Mouse (Mus musculus): ENCODE data around the gene H6pd. TPM values are rescaled to one million over a fixed set of nuclear protein-coding genes. Genes with fewer than 3 reads are reported as not detected.

The H6pd gene
- polyA plus RNA-seq, 1 experiment from 2014 or later = 2.5 TPM

DNA sequence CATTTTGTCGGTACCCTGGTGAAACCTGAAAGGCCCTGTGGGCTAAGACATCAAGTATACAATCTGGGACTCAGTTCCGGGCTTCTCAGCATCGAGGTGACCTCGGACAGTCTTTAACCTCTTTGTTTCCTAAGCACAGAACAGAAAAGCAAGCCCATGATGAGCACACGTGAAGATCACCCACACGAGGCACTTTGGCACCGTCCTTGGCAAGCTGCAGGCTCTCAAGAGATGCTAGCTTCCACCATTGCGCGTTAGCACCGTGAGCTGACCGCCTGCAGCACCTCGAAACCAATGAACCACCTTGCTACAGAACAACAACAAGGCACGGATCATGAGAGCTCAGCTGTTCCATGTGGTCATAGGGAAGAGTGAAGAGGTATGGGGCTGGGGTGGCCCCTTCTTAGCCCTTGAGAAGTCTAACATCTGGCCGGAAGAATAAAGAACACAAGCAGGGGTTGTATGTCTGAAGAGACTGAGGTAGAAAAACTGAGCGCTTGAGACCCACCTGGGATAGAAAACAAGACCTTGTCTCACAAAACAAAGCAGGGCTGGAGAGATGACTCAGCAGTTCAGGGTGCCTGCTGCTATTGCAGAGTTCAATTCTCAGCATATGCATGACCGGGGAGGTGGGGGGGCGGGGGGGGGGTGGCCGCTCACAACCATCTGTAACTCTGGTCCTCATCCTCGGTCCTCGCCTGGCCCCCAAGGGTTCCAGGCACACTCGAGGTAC is 2.5 kb downstream of the H6pd start:
- 86% methylated on average over 19 of the region's 21 CpGs for WGBS
- Histone ChIP-seq H3K27ac (ENCODE audit: low read depth, low read length) (no peak overlapping the region), H3K4me1 (replicated peaks; ENCODE audit: control insufficient read depth, insufficient read depth, low read length) (no peaks in the 10 kb centered on the region), H3K4me2 (ENCODE audit: low read depth, low read length, severe bottlenecking) (no peak overlapping the region), H3K36me3 (ENCODE audit: control insufficient read depth, insufficient read depth, low read length) (no peaks in the 10 kb centered on the region), H3K27me3 (ENCODE audit: control insufficient read depth, insufficient read depth, low read length) (no peaks in the 10 kb centered on the region), H3K9me3 (ENCODE audit: control insufficient read depth, low read length) (no peaks in the 10 kb centered on the region), H3K4me3 (ENCODE audit: low read depth, low read length) (no peak overlapping the region), H3K9ac (ENCODE audit: low read length) (no peak overlapping the region)
- ATAC-seq (replicated peaks; ENCODE audit: low FRiP score) (no peak), DNase-seq (ENCODE audit: low spot score) (no peak)

GRCm38 (mm10) chr4:150005231-150005630 is 3.6 kb downstream of the H6pd start:
- Histone ChIP-seq H3K36me3 (ENCODE audit: control insufficient read depth, insufficient read depth, low read length) (no peaks in the 10 kb centered on the region), H3K4me2 (ENCODE audit: low read depth, low read length, severe bottlenecking) (no peak overlapping the region), H3K4me1 (replicated peaks; ENCODE audit: control insufficient read depth, insufficient read depth, low read length) (no peaks in the 10 kb centered on the region), H3K9ac (ENCODE audit: low read length) (no peak overlapping the region), H3K27ac (ENCODE audit: low read depth, low read length) (no peak overlapping the region), H3K9me3 (ENCODE audit: control insufficient read depth, low read length) (no peaks in the 10 kb centered on the region), H3K4me3 (ENCODE audit: low read depth, low read length) (no peak overlapping the region), H3K27me3 (ENCODE audit: control insufficient read depth, insufficient read depth, low read length) (no peaks in the 10 kb centered on the region)
- WGBS = 92% methylated on average over 10 of the region's 10 CpGs
- ATAC-seq (replicated peaks; ENCODE audit: low FRiP score) = no peak
- no peak for DNase-seq (ENCODE audit: low spot score)

DNA sequence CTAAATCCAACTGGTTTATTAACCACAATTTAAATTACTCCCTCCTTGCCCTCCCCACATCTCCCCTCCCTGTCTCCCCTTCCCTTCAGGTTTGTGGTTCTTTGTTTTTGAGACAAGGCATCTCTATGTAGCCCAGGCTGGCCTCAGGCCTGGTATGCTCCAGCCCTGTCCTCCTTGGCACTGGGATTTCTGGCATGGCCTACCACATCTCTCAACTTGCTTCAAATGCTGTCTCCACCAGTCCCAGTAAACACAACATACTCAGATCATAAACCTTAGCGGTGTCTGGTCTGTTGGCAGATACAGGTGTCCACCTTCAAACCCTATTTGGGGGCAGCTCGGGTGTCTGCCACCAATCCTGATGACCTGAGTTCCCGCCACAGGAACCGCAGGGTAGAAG is 5.2 kb downstream of the H6pd start:
- 91% methylated on average over 4 of the region's 4 CpGs for WGBS
- DNase-seq (ENCODE audit: low spot score) (no peak), ATAC-seq (replicated peaks; ENCODE audit: low FRiP score) (no peak)
- H3K27ac ChIP-seq (ENCODE audit: low read depth, low read length) = no peak overlapping the region
- H3K4me3 ChIP-seq (ENCODE audit: low read depth, low read length) = no peak overlapping the region
- no peak overlapping the region for H3K9ac ChIP-seq (ENCODE audit: low read length)
- H3K36me3 ChIP-seq (ENCODE audit: control insufficient read depth, insufficient read depth, low read length) = no peaks in the 10 kb centered on the region
- H3K9me3 ChIP-seq (ENCODE audit: control insufficient read depth, low read length) = no peaks in the 10 kb centered on the region
- no peaks in the 10 kb centered on the region for H3K27me3 ChIP-seq (ENCODE audit: control insufficient read depth, insufficient read depth, low read length)
- no peak overlapping the region for H3K4me2 ChIP-seq (ENCODE audit: low read depth, low read length, severe bottlenecking)
- no peaks in the 10 kb centered on the region for H3K4me1 ChIP-seq (replicated peaks; ENCODE audit: control insufficient read depth, insufficient read depth, low read length)

GRCm38 (mm10) chr4:150003021-150003580 is 5.7 kb downstream of the H6pd start:
- H3K4me3 ChIP-seq (ENCODE audit: low read depth, low read length) = no peak overlapping the region
- ATAC-seq (replicated peaks; ENCODE audit: low FRiP score) (no peak), DNase-seq (ENCODE audit: low spot score) (no peak)
- H3K27me3 ChIP-seq (ENCODE audit: control insufficient read depth, insufficient read depth, low read length) = no peaks in the 10 kb centered on the region
- H3K9ac ChIP-seq (ENCODE audit: low read length) = no peak overlapping the region
- WGBS = 82% methylated on average over 7 of the region's 7 CpGs
- H3K4me1 ChIP-seq (replicated peaks; ENCODE audit: control insufficient read depth, insufficient read depth, low read length) = no peaks in the 10 kb centered on the region
- H3K36me3 ChIP-seq (ENCODE audit: control insufficient read depth, insufficient read depth, low read length) = no peaks in the 10 kb centered on the region
- H3K27ac ChIP-seq (ENCODE audit: low read depth, low read length) = no peak overlapping the region
- H3K9me3 ChIP-seq (ENCODE audit: control insufficient read depth, low read length) = no peaks in the 10 kb centered on the region
- H3K4me2 ChIP-seq (ENCODE audit: low read depth, low read length, severe bottlenecking) = no peak overlapping the region

GRCm38 (mm10) chr4:150002021-150002528 is 6.7 kb downstream of the H6pd start:
- no peak for ATAC-seq (replicated peaks; ENCODE audit: low FRiP score)
- WGBS = 78% methylated on average over 12 of the region's 12 CpGs

DNA sequence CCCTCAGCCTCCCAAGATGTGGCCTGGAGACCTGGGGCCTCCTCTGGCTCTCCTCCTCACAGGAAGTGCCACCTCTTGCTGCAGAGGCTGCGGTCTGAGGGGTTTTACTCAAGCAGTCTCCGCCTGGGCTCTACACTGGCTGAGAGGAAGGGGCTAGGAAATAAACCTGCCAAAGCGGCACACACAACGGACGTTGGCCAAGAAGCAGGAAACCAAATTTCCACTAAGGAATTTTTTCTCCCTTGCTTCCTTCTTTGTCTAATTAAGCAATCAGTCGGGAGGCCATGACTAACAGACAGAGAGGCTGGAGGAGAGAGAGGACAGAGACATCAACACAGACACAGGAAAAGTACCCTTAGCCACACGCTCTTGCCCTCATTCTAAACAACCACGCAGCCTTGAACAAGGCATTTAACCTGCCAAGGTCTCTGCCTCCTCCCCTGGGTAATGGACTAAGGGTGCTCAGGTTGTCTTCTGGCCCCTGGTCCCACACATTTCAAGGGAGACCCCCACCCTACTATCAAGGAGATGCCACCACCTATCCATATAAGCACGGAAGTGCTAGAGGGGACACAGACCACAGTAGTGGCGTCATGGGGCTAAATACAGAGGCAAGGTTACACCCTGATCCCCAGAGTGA is 7.5 kb downstream of the H6pd start:
- no peaks in the 10 kb centered on the region for H3K36me3 ChIP-seq (ENCODE audit: control insufficient read depth, insufficient read depth, low read length)
- no peaks in the 10 kb centered on the region for H3K27me3 ChIP-seq (ENCODE audit: control insufficient read depth, insufficient read depth, low read length)
- DNase-seq (ENCODE audit: low spot score) (no peak), ATAC-seq (replicated peaks; ENCODE audit: low FRiP score) (no peak)
- H3K4me1 ChIP-seq (replicated peaks; ENCODE audit: control insufficient read depth, insufficient read depth, low read length) = no peaks in the 10 kb centered on the region
- H3K9ac ChIP-seq (ENCODE audit: low read length) = no peak overlapping the region
- H3K9me3 ChIP-seq (ENCODE audit: control insufficient read depth, low read length) = no peaks in the 10 kb centered on the region
- H3K4me2 ChIP-seq (ENCODE audit: low read depth, low read length, severe bottlenecking) = no peak overlapping the region
- WGBS = 79% methylated on average over 10 of the region's 10 CpGs
- H3K4me3 ChIP-seq (ENCODE audit: low read depth, low read length) = no peak overlapping the region
- no peak overlapping the region for H3K27ac ChIP-seq (ENCODE audit: low read depth, low read length)

More at GRCm38 (mm10) chr4:150002021-150002528, 6.7 kb downstream of the H6pd start:
- no peak overlapping the region for H3K4me2 ChIP-seq (ENCODE audit: low read depth, low read length, severe bottlenecking)
- H3K36me3 ChIP-seq (ENCODE audit: control insufficient read depth, insufficient read depth, low read length) = no peaks in the 10 kb centered on the region
- no peak overlapping the region for H3K27ac ChIP-seq (ENCODE audit: low read depth, low read length)
- H3K9ac ChIP-seq (ENCODE audit: low read length) = no peak overlapping the region
- no peaks in the 10 kb centered on the region for H3K27me3 ChIP-seq (ENCODE audit: control insufficient read depth, insufficient read depth, low read length)
- no peaks in the 10 kb centered on the region for H3K9me3 ChIP-seq (ENCODE audit: control insufficient read depth, low read length)
- no peak overlapping the region for H3K4me3 ChIP-seq (ENCODE audit: low read depth, low read length)
- DNase-seq (ENCODE audit: low spot score) = no peak
- no peaks in the 10 kb centered on the region for H3K4me1 ChIP-seq (replicated peaks; ENCODE audit: control insufficient read depth, insufficient read depth, low read length)

GRCm38 (mm10) chr4:149999931-150000555 is 8.8 kb downstream of the H6pd start:
- H3K9me3 ChIP-seq (ENCODE audit: control insufficient read depth, low read length) = no peaks in the 10 kb centered on the region
- no peak for ATAC-seq (replicated peaks; ENCODE audit: low FRiP score)
- WGBS = 89% methylated on average over 15 of the region's 15 CpGs

DNA sequence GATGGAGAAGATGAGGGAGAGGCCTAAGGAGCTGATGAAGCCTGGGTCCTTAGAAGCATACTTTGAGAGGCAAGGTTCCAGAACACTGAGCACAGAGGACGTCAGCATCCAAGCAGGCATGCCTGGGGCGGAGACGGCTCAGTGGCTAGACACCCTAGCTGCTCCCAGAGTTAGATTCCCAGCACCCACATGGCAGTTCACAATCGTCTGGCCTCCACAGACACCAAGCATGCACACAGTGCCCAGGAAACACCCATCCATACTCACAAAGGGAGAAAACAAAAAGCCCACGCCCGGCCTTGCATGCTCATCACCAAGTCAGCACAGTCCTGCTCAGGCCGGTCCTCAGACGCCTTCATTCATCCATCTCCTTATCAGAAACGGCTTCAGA is 9.3 kb downstream of the H6pd start:
- 83% methylated on average over 9 of the region's 9 CpGs for WGBS
- no peak overlapping the region for H3K27ac ChIP-seq (ENCODE audit: low read depth, low read length)
- no peak overlapping the region for H3K4me3 ChIP-seq (ENCODE audit: low read depth, low read length)
- H3K9me3 ChIP-seq (ENCODE audit: control insufficient read depth, low read length) = no peaks in the 10 kb centered on the region
- no peak overlapping the region for H3K9ac ChIP-seq (ENCODE audit: low read length)
- ATAC-seq (replicated peaks; ENCODE audit: low FRiP score) (no peak), DNase-seq (ENCODE audit: low spot score) (no peak)
- no peaks in the 10 kb centered on the region for H3K4me1 ChIP-seq (replicated peaks; ENCODE audit: control insufficient read depth, insufficient read depth, low read length)
- H3K4me2 ChIP-seq (ENCODE audit: low read depth, low read length, severe bottlenecking) = no peak overlapping the region
- H3K27me3 ChIP-seq (ENCODE audit: control insufficient read depth, insufficient read depth, low read length) = no peaks in the 10 kb centered on the region
- H3K36me3 ChIP-seq (ENCODE audit: control insufficient read depth, insufficient read depth, low read length) = no peaks in the 10 kb centered on the region

More at GRCm38 (mm10) chr4:149999931-150000555, 8.8 kb downstream of the H6pd start:
- no peaks in the 10 kb centered on the region for H3K4me1 ChIP-seq (replicated peaks; ENCODE audit: control insufficient read depth, insufficient read depth, low read length)
- H3K9ac ChIP-seq (ENCODE audit: low read length) = no peak overlapping the region
- H3K36me3 ChIP-seq (ENCODE audit: control insufficient read depth, insufficient read depth, low read length) = no peaks in the 10 kb centered on the region
- H3K27ac ChIP-seq (ENCODE audit: low read depth, low read length) = no peak overlapping the region
- no peak for DNase-seq (ENCODE audit: low spot score)
- H3K4me2 ChIP-seq (ENCODE audit: low read depth, low read length, severe bottlenecking) = no peak overlapping the region
- H3K27me3 ChIP-seq (ENCODE audit: control insufficient read depth, insufficient read depth, low read length) = no peaks in the 10 kb centered on the region
- no peak overlapping the region for H3K4me3 ChIP-seq (ENCODE audit: low read depth, low read length)
